Mouse (Mus musculus): ENCODE data around the gene Gm13283. TPM values are rescaled to one million over a fixed set of nuclear protein-coding genes. Genes with fewer than 3 reads are reported as not detected.

The Gm13283 gene
- not detected in 2 replicates for polyA plus RNA-seq (2012; ENCODE audit: low replicate concordance)

GRCm38 (mm10) chr4:88759610-88760268 is at the start of gene Gm13283:
Gm13283 (plus strand) TSS chr4:88760119.

GRCm38 (mm10) chr4:88721791-88722721 is 37.9 kb upstream of the Gm13283 start, which contains the start of the genes Gm26566 and Klhl9:
Gm26566 (plus strand) TSS chr4:88721805.
Klhl9 (minus strand) TSS chr4:88722465.

GRCm38 (mm10) chr4:88754818-88755340 is 5.0 kb upstream of the Gm13283 start, which contains the start of gene Gm13271:
Gm13271 (plus strand) TSS chr4:88754868.

GRCm38 (mm10) chr4:88773534-88773933 is 13.6 kb downstream of the Gm13283 start, which contains the start of gene Gm13290:
Gm13290 (plus strand) TSS chr4:88773834.

GRCm38 (mm10) chr4:88776622-88777021 is 16.7 kb downstream of the Gm13283 start, which contains the start of gene Gm13289:
Gm13289 (plus strand) TSS chr4:88776922.

GRCm38 (mm10) chr4:88779550-88779949 is 19.6 kb downstream of the Gm13283 start, which contains the start of gene Gm13272:
Gm13272 (plus strand) TSS chr4:88779850.

GRCm38 (mm10) chr4:88781831-88782230 is 21.9 kb downstream of the Gm13283 start, which contains the start of gene Ifnz:
Ifnz (plus strand) TSS chr4:88782131.

GRCm38 (mm10) chr4:88785409-88785808 is 25.5 kb downstream of the Gm13283 start, which contains the start of gene Gm13276:
Gm13276 (plus strand) TSS chr4:88785709.

GRCm38 (mm10) chr4:88788402-88788801 is 28.5 kb downstream of the Gm13283 start, which contains the start of gene Gm13277:
Gm13277 (plus strand) TSS chr4:88788632.

GRCm38 (mm10) chr4:88791250-88791649 is 31.3 kb downstream of the Gm13283 start, which contains the start of gene Gm13278:
Gm13278 (plus strand) TSS chr4:88791550.

GRCm38 (mm10) chr4:88793936-88794675 is 34.2 kb downstream of the Gm13283 start, which contains the start of gene Gm13275:
Gm13275 (plus strand) TSS chr4:88794487.

GRCm38 (mm10) chr4:88797097-88797496 is 37.2 kb downstream of the Gm13283 start, which contains the start of gene Gm13279:
Gm13279 (plus strand) TSS chr4:88797397.

GRCm38 (mm10) chr4:88799365-88799764 is 39.4 kb downstream of the Gm13283 start, which contains the start of gene Gm13285:
Gm13285 (plus strand) TSS chr4:88799665.

GRCm38 (mm10) chr4:88802954-88803353 is 43.0 kb downstream of the Gm13283 start, which contains the start of gene Gm13287:
Gm13287 (plus strand) TSS chr4:88803254.

GRCm38 (mm10) chr4:88805231-88805630 is 45.3 kb downstream of the Gm13283 start, which contains the start of gene Gm13288:
Gm13288 (plus strand) TSS chr4:88805531.

Other genes starting within 250 kb of the Gm13283 start
- gene Ifnb1, start 237.3 kb upstream of the Gm13283 start, polyA plus RNA-seq (2012; ENCODE audit: low replicate concordance), result not detected in 2 replicates
- not detected in 2 replicates for gene Ifna15, start 201.9 kb upstream of the Gm13283 start, polyA plus RNA-seq (2012; ENCODE audit: low replicate concordance)
- not detected in 2 replicates for gene Ifna14, start 188.3 kb upstream of the Gm13283 start, polyA plus RNA-seq (2012; ENCODE audit: low replicate concordance)
- not detected in 2 replicates for gene Ifna9, start 167.7 kb upstream of the Gm13283 start, polyA plus RNA-seq (2012; ENCODE audit: low replicate concordance)
- gene Ifna12, start 156.7 kb upstream of the Gm13283 start, polyA plus RNA-seq (2012; ENCODE audit: low replicate concordance), result not detected in 2 replicates
- not detected in 2 replicates for gene C87499, start 125.7 kb upstream of the Gm13283 start, polyA plus RNA-seq (2012; ENCODE audit: low replicate concordance)
- gene Ifna13, start 115.7 kb upstream of the Gm13283 start, polyA plus RNA-seq (2012; ENCODE audit: low replicate concordance), result not detected in 2 replicates
- not detected in 2 replicates for gene Ifna16, start 83.2 kb upstream of the Gm13283 start, polyA plus RNA-seq (2012; ENCODE audit: low replicate concordance)
- not detected in 2 replicates for gene Ifna2, start 76.2 kb upstream of the Gm13283 start, polyA plus RNA-seq (2012; ENCODE audit: low replicate concordance)
- not detected in 2 replicates for gene Ifnab, start 68.8 kb upstream of the Gm13283 start, polyA plus RNA-seq (2012; ENCODE audit: low replicate concordance)
- gene Gm26566, start 38.3 kb upstream of the Gm13283 start, polyA plus RNA-seq (2012; ENCODE audit: low replicate concordance), result not detected in 2 replicates
- 5.7 and 6.4 TPM in 2 replicates for gene Klhl9, start 37.7 kb upstream of the Gm13283 start, polyA plus RNA-seq (2012; ENCODE audit: low replicate concordance)
- not detected in 2 replicates for gene Gm13271, start 5.3 kb upstream of the Gm13283 start, polyA plus RNA-seq (2012; ENCODE audit: low replicate concordance)
- gene Gm13290, start 13.7 kb downstream of the Gm13283 start, polyA plus RNA-seq (2012; ENCODE audit: low replicate concordance), result not detected in 2 replicates
- gene Gm13289, start 16.8 kb downstream of the Gm13283 start, polyA plus RNA-seq (2012; ENCODE audit: low replicate concordance), result not detected in 2 replicates
- gene Gm13272, start 19.7 kb downstream of the Gm13283 start, polyA plus RNA-seq (2012; ENCODE audit: low replicate concordance), result not detected in 2 replicates
- not detected in 2 replicates for gene Ifnz, start 22.0 kb downstream of the Gm13283 start, polyA plus RNA-seq (2012; ENCODE audit: low replicate concordance)
- not detected in 2 replicates for gene Gm13276, start 25.6 kb downstream of the Gm13283 start, polyA plus RNA-seq (2012; ENCODE audit: low replicate concordance)
- gene Gm13277, start 28.5 kb downstream of the Gm13283 start, polyA plus RNA-seq (2012; ENCODE audit: low replicate concordance), result not detected in 2 replicates
- not detected in 2 replicates for gene Gm13278, start 31.4 kb downstream of the Gm13283 start, polyA plus RNA-seq (2012; ENCODE audit: low replicate concordance)
- not detected in 2 replicates for gene Gm13275, start 34.4 kb downstream of the Gm13283 start, polyA plus RNA-seq (2012; ENCODE audit: low replicate concordance)
- not detected in 2 replicates for gene Gm13279, start 37.3 kb downstream of the Gm13283 start, polyA plus RNA-seq (2012; ENCODE audit: low replicate concordance)
- not detected in 2 replicates for gene Gm13285, start 39.5 kb downstream of the Gm13283 start, polyA plus RNA-seq (2012; ENCODE audit: low replicate concordance)
- not detected in 2 replicates for gene Gm13287, start 43.1 kb downstream of the Gm13283 start, polyA plus RNA-seq (2012; ENCODE audit: low replicate concordance)
- not detected in 2 replicates for gene Gm13288, start 45.4 kb downstream of the Gm13283 start, polyA plus RNA-seq (2012; ENCODE audit: low replicate concordance)
- not detected in 2 replicates for gene Ifna7, start 56.1 kb downstream of the Gm13283 start, polyA plus RNA-seq (2012; ENCODE audit: low replicate concordance)
- gene Ifna11, start 59.8 kb downstream of the Gm13283 start, polyA plus RNA-seq (2012; ENCODE audit: low replicate concordance), result not detected in 2 replicates
- not detected in 2 replicates for gene Ifna6, start 67.3 kb downstream of the Gm13283 start, polyA plus RNA-seq (2012; ENCODE audit: low replicate concordance)
- not detected in 2 replicates for gene Ifna5, start 75.4 kb downstream of the Gm13283 start, polyA plus RNA-seq (2012; ENCODE audit: low replicate concordance)
- not detected in 2 replicates for gene Ifna4, start 81.7 kb downstream of the Gm13283 start, polyA plus RNA-seq (2012; ENCODE audit: low replicate concordance)
- gene Ifna1, start 90.0 kb downstream of the Gm13283 start, polyA plus RNA-seq (2012; ENCODE audit: low replicate concordance), result not detected in 2 replicates
- not detected in 2 replicates for gene Ifne, start 120.1 kb downstream of the Gm13283 start, polyA plus RNA-seq (2012; ENCODE audit: low replicate concordance)